ENCODE assay signal across 15 mouse cellular contexts in the genomic region with DNA sequence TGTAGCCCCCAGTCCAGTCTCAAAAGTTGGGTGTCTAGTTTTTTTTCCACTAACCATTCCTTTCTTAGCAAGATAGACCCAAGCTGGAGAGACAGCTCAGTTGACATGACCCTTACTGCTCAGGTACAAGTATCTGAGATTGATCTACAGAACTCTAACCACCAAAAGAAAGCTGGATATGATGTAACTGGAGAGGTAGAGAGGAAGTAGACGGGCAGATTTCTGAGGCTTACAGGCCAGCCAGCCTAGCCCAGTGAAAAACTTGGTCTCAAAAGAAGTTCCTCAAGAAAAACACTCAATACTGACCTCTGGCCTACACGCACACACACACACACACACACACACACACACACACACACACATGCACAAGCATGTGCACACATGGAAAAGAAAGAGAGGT.
"Had no signal": no experiment of that assay in that cellular context is flagged by ENCODE, and none has a peak within 500 bp of the region (broad histone marks: within the 10 kb centered on the region; RNA-seq: fewer than 3 reads in every experiment).

No protein-coding gene starts in this region.

- H3K27ac ChIP-seq: neural tube, embryonic 13.5 days; neural tube, embryonic 15.5 days; stomach, embryonic 15.5 days; stomach, postnatal 0 days had no signal

- H3K36me3 ChIP-seq: neural tube, embryonic 13.5 days; neural tube, embryonic 15.5 days; stomach, embryonic 15.5 days had no signal

- H3K9ac ChIP-seq: neural tube, embryonic 13.5 days; neural tube, embryonic 15.5 days; stomach, embryonic 15.5 days had no signal

- H3K27me3 ChIP-seq: neural tube, embryonic 13.5 days; neural tube, embryonic 15.5 days; stomach, embryonic 15.5 days had no signal

- H3K4me3 ChIP-seq: neural tube, embryonic 13.5 days; neural tube, embryonic 15.5 days; stomach, embryonic 15.5 days had no signal

- H3K4me1 ChIP-seq: neural tube, embryonic 13.5 days had no signal

- DNase-seq: retina, postnatal 1 day; right cerebral cortex, adult 18-20 months; right cerebral cortex, postnatal 25 days; right cerebral cortex, postnatal 4 days; spleen, adult 18-20 months; thymus, adult 18-20 months; thymus, adult 2 months; thymus, postnatal 14 days; thymus, postnatal 25 days; thymus, postnatal 36 days; thymus, postnatal 4 days had no signal
